Comparison of ENCODE assay signal across 14 mouse cellular contexts in the genomic region with DNA sequence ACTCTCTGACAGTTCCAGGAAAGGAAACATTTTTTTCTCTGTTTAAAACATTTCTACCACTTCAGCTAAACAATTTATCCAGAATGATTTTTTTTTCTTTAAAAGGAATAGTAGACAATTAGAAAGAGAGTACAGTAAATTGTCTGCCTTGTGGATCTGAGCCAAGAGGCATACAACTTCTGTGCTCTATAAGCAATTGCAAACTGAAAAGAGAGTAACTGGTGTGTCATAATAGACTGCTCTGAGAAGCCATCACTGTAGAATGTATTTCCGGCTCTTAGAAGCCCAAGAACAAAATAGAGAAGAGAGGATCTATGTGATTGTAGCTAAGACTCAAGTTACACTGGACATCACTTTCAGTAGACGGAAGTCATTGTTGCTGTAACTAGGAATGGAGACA.
"Had no signal": no experiment of that assay in that cellular context is flagged by ENCODE, and none has a peak within 500 bp of the region (broad histone marks: within the 10 kb centered on the region; RNA-seq: fewer than 3 reads in every experiment).

No protein-coding gene starts in this region.

- DNase-seq: liver, postnatal 0 days; lung, adult 2 months; right cerebral cortex, postnatal 14 days; thymus, adult 2 months; thymus, postnatal 25 days; thymus, postnatal 4 days had no signal

- H3K4me3 ChIP-seq: liver, embryonic 15.5 days; megakaryocyte, embryonic 14.5 days; midbrain, embryonic 13.5 days; midbrain, embryonic 15.5 days; neural tube, embryonic 12.5 days had no signal

- H3K4me1 ChIP-seq: liver, embryonic 15.5 days had no signal

- H3K27me3 ChIP-seq: liver, embryonic 15.5 days; midbrain, embryonic 13.5 days; midbrain, embryonic 15.5 days; neural tube, embryonic 12.5 days had no signal

- ATAC-seq: lung, postnatal 0 days; midbrain, embryonic 13.5 days; midbrain, embryonic 15.5 days had no signal

- H3K4me2 ChIP-seq: liver, embryonic 15.5 days; midbrain, embryonic 11.5 days; midbrain, embryonic 13.5 days; midbrain, embryonic 15.5 days; neural tube, embryonic 12.5 days had no signal

- H3K27ac ChIP-seq: liver, embryonic 15.5 days; macrophage; midbrain, embryonic 13.5 days; midbrain, embryonic 15.5 days; neural tube, embryonic 12.5 days had no signal

- H3K36me3 ChIP-seq: liver, embryonic 15.5 days; midbrain, embryonic 13.5 days; midbrain, embryonic 15.5 days; neural tube, embryonic 12.5 days had no signal

- H3K9ac ChIP-seq: liver, embryonic 15.5 days; liver, postnatal 0 days; midbrain, embryonic 13.5 days; midbrain, embryonic 15.5 days; neural tube, embryonic 12.5 days had no signal

- H3K9me3 ChIP-seq: liver, embryonic 15.5 days; midbrain, embryonic 13.5 days; midbrain, embryonic 15.5 days; neural tube, embryonic 12.5 days had no signal
